Mouse (Mus musculus) embryonic fibroblast, embryonic 13.5 days (primary cell): ENCODE measurements at regions not wholly inside any gene's neighbourhood (a gene's known extent, or its start where the extent isn't known, plus 50 kb on each side); places are given as distances from the start of the nearest gene placed in this dataset.

ENCODE experiments used
- CTCF ChIP-seq: IDR thresholded peaks from 2 replicates; pipeline ENCODE4 v1.5.1; 2011; ENCODE audit warnings: mild to moderate bottlenecking, control low read depth, low read length, moderate library complexity, borderline replicate concordance; ENCODE audit not compliant: insufficient read depth
- POLR2A ChIP-seq: IDR thresholded peaks from 2 replicates; pipeline ENCODE4 v1.6.1; 2011; ENCODE audit warnings: low read depth, mild to moderate bottlenecking, control low read depth, low read length, moderate library complexity

DNA sequence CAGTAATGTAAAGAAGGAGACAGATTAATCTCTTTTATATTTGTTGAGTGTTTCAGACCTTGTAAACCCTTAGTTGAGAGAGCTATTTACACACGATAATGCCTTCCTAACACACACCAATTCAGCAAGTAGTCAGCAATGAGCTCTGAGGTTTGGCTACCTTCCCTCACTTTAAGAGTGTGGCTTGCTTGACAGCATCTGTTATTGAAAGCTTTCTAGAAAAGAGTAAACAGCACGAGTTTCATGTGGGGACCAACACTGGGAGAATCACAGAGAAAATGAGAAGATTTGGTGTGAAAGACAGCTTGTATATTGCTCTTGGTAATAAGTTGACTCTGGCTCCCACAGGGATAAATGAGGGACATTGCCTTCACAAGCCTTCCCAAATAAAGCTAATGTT lies 688.1 kb upstream of the Zeb2 start:
- no peak for TF ChIP-seq POLR2A
- no peak for TF ChIP-seq CTCF
